Mouse (Mus musculus) midbrain, postnatal 0 days (tissue): ENCODE data around the gene Btf3l4. TPM values are rescaled to one million over a fixed set of nuclear protein-coding genes. Genes with fewer than 3 reads are reported as not detected.

Experiments
- ATAC-seq: fragments of 200-750 bp; cut with Nextera tagmentation; 2 replicates; pipeline ENCODE4 v1.8.0; 2017; ENCODE audit warnings: moderate number of reproducible peaks, mild to moderate bottlenecking, moderate TSS enrichment, moderate library complexity; ENCODE audit not compliant: low FRiP score
- DNase-seq: peaks from one replicate; pipeline ENCODE4 v3.0.0-alpha.2; 2015; ENCODE audit warnings: low spot score
- H3K27ac ChIP-seq: fragments of 300-500 bp; sonication (generic); 2 replicates; pipeline ENCODE4 v1.5.1; 2014; ENCODE audit warnings: low read depth, mild to moderate bottlenecking, low read length, mixed read lengths
- H3K27me3 ChIP-seq: fragments of 300-500 bp; sonication (generic); 2 replicates; pipeline ENCODE4 v1.6.1; 2014; ENCODE audit warnings: low read length, control low read depth, mixed read lengths; ENCODE audit not compliant: insufficient read depth
- H3K36me3 ChIP-seq: fragments of 300-500 bp; sonication (generic); 2 replicates; pipeline ENCODE4 v1.6.1; 2014; ENCODE audit warnings: low read length, control low read depth, mixed read lengths; ENCODE audit not compliant: insufficient read depth
- H3K4me1 ChIP-seq: fragments of 300-500 bp; sonication (generic); 2 replicates; pipeline ENCODE4 v1.6.1; 2014; ENCODE audit warnings: mild to moderate bottlenecking, control low read depth, antibody characterized with exemption, low read length, mixed read lengths; ENCODE audit not compliant: insufficient read depth
- H3K4me2 ChIP-seq: fragments of 300-500 bp; sonication (generic); 2 replicates; pipeline ENCODE4 v1.6.1; 2014; ENCODE audit warnings: low read depth, mild to moderate bottlenecking, low read length, mixed read lengths; ENCODE audit not compliant: poor library complexity, severe bottlenecking
- H3K4me3 ChIP-seq: fragments of 300-500 bp; sonication (generic); 2 replicates; pipeline ENCODE4 v1.5.1; 2014; ENCODE audit warnings: low read depth, mild to moderate bottlenecking, low read length, moderate library complexity
- H3K9ac ChIP-seq: fragments of 300-500 bp; sonication (generic); replicated peaks from 2 replicates; pipeline ENCODE4 v1.6.1; 2014; ENCODE audit warnings: mild to moderate bottlenecking, low read length, moderate library complexity, mixed read lengths; ENCODE audit not compliant: poor library complexity, severe bottlenecking
- H3K9me3 ChIP-seq: fragments of 300-500 bp; sonication (generic); 2 replicates; pipeline ENCODE4 v1.6.1; 2016; ENCODE audit warnings: low read length, control low read depth
- CTCF ChIP-seq: IDR thresholded peaks from 2 replicates; pipeline ENCODE4 v1.5.1; 2016; ENCODE audit warnings: antibody characterized with exemption, mild to moderate bottlenecking
- WGBS: fragments of 180-500 bp; shearing (Covaris S2); extraction: QIAGEN DNeasy Blood & Tissue Kit; methylation state at CpG from one replicate; pipeline ENCODE4 v1.1.7; 2014; 5-methylcytosine and 5-hydroxymethylcytosine counted together
- polyA plus RNA-seq: library from polyadenylated mRNA; unstranded; fragments of >200 nt; fragmentation: Nextera tagmentation; extraction: Ambion mirVana; gene quantifications from 2 replicates; pipeline ENCODE4 v1.2.1, GENCODE M21; 2015
- total RNA-seq: library from RNA; depleted of rRNA; stranded (reverse); fragments of >200 nt; gene quantifications from 2 replicates; pipeline ENCODE4 v1.2.3, GENCODE M21; 2014; rRNA removed

Btf3l4 gene
- total and polyA plus RNA-seq, 2 experiments from 2014 or later: 101 to 164 TPM

- no peak overlapping the region for H3K4me3 ChIP-seq
- no peak for DNase-seq
- H3K36me3 ChIP-seq: no peaks in the 10 kb centered on the region
- H3K9ac ChIP-seq: no peak overlapping the region
- H3K4me2 ChIP-seq: no peak overlapping the region
- no peaks in the 10 kb centered on the region for H3K4me1 ChIP-seq
- 29% methylated on average over 8 of the region's 8 CpGs for WGBS
- no peaks in the 10 kb centered on the region for H3K9me3 ChIP-seq
- no peaks in the 10 kb centered on the region for H3K27me3 ChIP-seq
- ATAC-seq: no peak
- TF ChIP-seq CTCF: no peak
- no peak overlapping the region for H3K27ac ChIP-seq
These were observed 50.9 kb downstream of the Btf3l4 start for GRCm38 (mm10) chr4:108782421-108783085.

GRCm38 (mm10) chr4:108781596-108781995 lies 51.8 kb downstream of the Btf3l4 start:
- H3K4me3 ChIP-seq: peak overlapping the region; percentile 97

GRCm38 (mm10) chr4:108780864-108781205 lies 52.6 kb downstream of the Btf3l4 start:
- Histone ChIP-seq H3K27me3 (no peaks in the 10 kb centered on the region), H3K4me3 (peak overlapping the region; percentile 97), H3K9me3 (no peaks in the 10 kb centered on the region), H3K4me1 (no peaks in the 10 kb centered on the region), H3K4me2 (peak overlapping the region; percentile 70), H3K36me3 (no peaks in the 10 kb centered on the region), H3K9ac (peak overlapping the region; percentile 99), H3K27ac (peak overlapping the region; percentile 94)
- 0% methylated on average over 19 of the region's 20 CpGs for WGBS
- no peak; the same call in 1 of the 2 replicates for ATAC-seq
- no peak for DNase-seq
- TF ChIP-seq CTCF: no peak

More at GRCm38 (mm10) chr4:108781596-108781995, 51.8 kb downstream of the Btf3l4 start:
- Histone ChIP-seq H3K27me3 (no peaks in the 10 kb centered on the region), H3K36me3 (no peaks in the 10 kb centered on the region), H3K4me2 (peak overlapping the region; percentile 70), H3K4me1 (no peaks in the 10 kb centered on the region), H3K9me3 (no peaks in the 10 kb centered on the region), H3K27ac (no peak overlapping the region), H3K9ac (no peak overlapping the region)
- no peak for TF ChIP-seq CTCF
- no peak for DNase-seq
- 55% methylated on average over 3 of the region's 3 CpGs for WGBS
- no peak for ATAC-seq

DNA sequence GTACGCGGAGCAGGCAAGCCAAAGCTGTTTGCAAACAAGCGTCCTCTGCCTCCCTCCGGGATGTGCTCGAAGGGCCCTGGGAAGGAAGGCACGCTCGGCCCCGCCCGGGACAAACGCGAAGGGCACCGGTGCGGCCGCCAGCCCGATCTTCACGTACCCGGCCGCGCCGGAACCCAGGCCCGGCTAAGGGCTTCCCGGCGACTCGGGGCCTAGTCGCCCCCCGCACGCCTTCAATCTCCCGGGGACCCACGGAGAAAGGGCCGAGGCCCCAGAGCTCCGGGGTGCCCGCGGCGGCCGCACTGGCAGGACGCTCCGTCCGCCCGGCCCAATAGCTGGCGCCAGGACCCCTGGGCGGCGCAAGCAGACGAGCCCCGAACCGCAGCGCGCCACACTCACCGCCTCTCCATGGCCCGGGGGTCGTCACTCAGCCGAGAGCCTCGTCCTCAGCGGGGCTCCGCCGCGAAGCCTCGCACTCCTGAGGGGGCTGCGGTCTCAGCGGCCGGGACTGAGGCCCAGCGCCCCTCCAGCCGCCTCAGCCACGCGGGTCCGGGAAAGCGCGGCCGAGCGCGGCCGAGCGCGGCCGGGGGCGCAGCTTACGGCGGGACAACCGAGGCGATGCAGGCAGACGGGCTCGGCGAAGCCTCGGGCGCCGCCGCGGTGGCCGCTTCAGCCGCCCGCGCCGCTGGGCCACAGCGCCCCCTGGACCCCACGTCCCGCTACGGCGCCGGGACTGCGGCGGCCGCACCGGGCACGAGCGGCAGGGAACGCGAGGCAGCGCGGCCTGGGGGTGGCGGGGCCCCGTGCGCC lies 53.2 kb downstream of the Btf3l4 start, which contains the start of gene Zfyve9:
TSS of gene Zfyve9 (minus strand) at position 742 of the 807 bp plus-strand sequence.
- Histone ChIP-seq H3K9me3 (no peaks in the 10 kb centered on the region), H3K4me3 (peak within 1 kb of the TSS; percentile 97), H3K27me3 (no peaks in the 10 kb centered on the region), H3K36me3 (no peaks in the 10 kb centered on the region), H3K4me2 (peak within 1 kb of the TSS; percentile 70), H3K9ac (peak within 1 kb of the TSS; percentile 99), H3K4me1 (no peaks in the 10 kb centered on the region), H3K27ac (peak within 1 kb of the TSS; percentile 94)
- TF ChIP-seq CTCF: peak; percentile 56
- under 1% methylated on average over 95 of the region's 111 CpGs for WGBS
- ATAC-seq (peak; percentile 88), DNase-seq (peak; percentile 79)

GRCm38 (mm10) chr4:108779763-108780056 lies 53.7 kb downstream of the Btf3l4 start:
- Histone ChIP-seq H3K9me3 (no peaks in the 10 kb centered on the region), H3K27me3 (no peaks in the 10 kb centered on the region), H3K4me2 (peak overlapping the region; percentile 70), H3K4me3 (peak overlapping the region; percentile 97), H3K9ac (peak overlapping the region; percentile 99), H3K4me1 (no peaks in the 10 kb centered on the region), H3K36me3 (no peaks in the 10 kb centered on the region), H3K27ac (peak overlapping the region; percentile 94)
- peak; percentile 62 for DNase-seq
- TF ChIP-seq CTCF: peak; percentile 43
- peak; percentile 67 for ATAC-seq
- 0% methylated on average over 7 of the region's 7 CpGs for WGBS

GRCm38 (mm10) chr4:108768527-108768926 lies 64.9 kb downstream of the Btf3l4 start:
- ATAC-seq (no peak), DNase-seq (no peak)
- no peak overlapping the region for H3K4me2 ChIP-seq
- H3K36me3 ChIP-seq: no peaks in the 10 kb centered on the region
- no peaks in the 10 kb centered on the region for H3K9me3 ChIP-seq
- no peak overlapping the region for H3K9ac ChIP-seq
- TF ChIP-seq CTCF: no peak
- H3K27me3 ChIP-seq: no peaks in the 10 kb centered on the region
- no peaks in the 10 kb centered on the region for H3K4me1 ChIP-seq
- no peak overlapping the region for H3K27ac ChIP-seq
- H3K4me3 ChIP-seq: no peak overlapping the region

Other genes with a start within 250 kb of the Btf3l4 start
- gene Cc2d1b, start 213.7 kb downstream of the Btf3l4 start, total RNA-seq: 36.1 and 45.5 TPM in 2 replicates
- 19.9 and 20.2 TPM in 2 replicates for gene Cc2d1b, start 213.7 kb downstream of the Btf3l4 start, polyA plus RNA-seq
- 0.16 and 0.38 TPM in 2 replicates for gene 3110021N24Rik, start 114.0 kb downstream of the Btf3l4 start, total RNA-seq
- gene 3110021N24Rik, start 114.0 kb downstream of the Btf3l4 start, polyA plus RNA-seq: 1.1 and 2.5 TPM in 2 replicates
- 29.9 and 36.0 TPM in 2 replicates for gene Zfyve9, start 52.8 kb downstream of the Btf3l4 start, total RNA-seq
- 7.2 and 9.1 TPM in 2 replicates for gene Zfyve9, start 52.8 kb downstream of the Btf3l4 start, polyA plus RNA-seq
- 36.1 and 48.5 TPM in 2 replicates for gene Txndc12, start 987 bp upstream of the Btf3l4 start, total RNA-seq
- gene Txndc12, start 987 bp upstream of the Btf3l4 start, polyA plus RNA-seq: 59.7 and 61.0 TPM in 2 replicates
- 24.0 and 34.4 TPM in 2 replicates for gene Kti12, start 14.2 kb upstream of the Btf3l4 start, total RNA-seq
- 21.2 and 22.3 TPM in 2 replicates for gene Kti12, start 14.2 kb upstream of the Btf3l4 start, polyA plus RNA-seq
- 1.3 TPM in 1 of 2 replicates, not detected in the other for gene A730015C16Rik, start 15.0 kb upstream of the Btf3l4 start, total RNA-seq
- 0.83 and 1.1 TPM in 2 replicates for gene A730015C16Rik, start 15.0 kb upstream of the Btf3l4 start, polyA plus RNA-seq
- 81.8 and 94.5 TPM in 2 replicates for gene Rab3b, start 45.4 kb upstream of the Btf3l4 start, total RNA-seq
- 316 and 318 TPM in 2 replicates for gene Rab3b, start 45.4 kb upstream of the Btf3l4 start, polyA plus RNA-seq
- gene Nrd1, start 167.0 kb upstream of the Btf3l4 start, total RNA-seq: 63.8 and 64.6 TPM in 2 replicates
- gene Nrd1, start 167.0 kb upstream of the Btf3l4 start, polyA plus RNA-seq: 46.0 and 61.4 TPM in 2 replicates